Mouse (Mus musculus) CH12.LX (cell line): ENCODE data around the gene Gm43191. TPM values are rescaled to one million over a fixed set of nuclear protein-coding genes. Genes with fewer than 3 reads are reported as not detected.

Experiments
- DNase-seq: peaks from one replicate; pipeline ENCODE4 v3.0.0-alpha.2; 2013; ENCODE audit errors: extremely low read depth
- H3K27ac ChIP-seq: 2 replicates; pipeline ENCODE4 v1.5.1; 2012; ENCODE audit warnings: low read depth, mild to moderate bottlenecking, control low read depth, moderate library complexity; ENCODE audit not compliant: insufficient read depth
- H3K27me3 ChIP-seq: replicated peaks from 2 replicates; pipeline ENCODE3; 2012; ENCODE audit warnings: inconsistent platforms
- H3K36me3 ChIP-seq, 2 experiments: replicated peaks in 1 of 2; 2 replicates each; pipeline versions ENCODE3 to v1.6.1; 2012; ENCODE audit warnings: inconsistent platforms in 1 of 2, low read length in 1 of 2, mild to moderate bottlenecking in 1 of 2, mixed read lengths in 1 of 2, moderate library complexity in 1 of 2; ENCODE audit not compliant: control insufficient read depth in 1 of 2, insufficient read depth in 1 of 2
- H3K4me1 ChIP-seq, 2 experiments: 2 replicates each; pipeline ENCODE4 v1.6.1; 2012; ENCODE audit warnings: inconsistent platforms in 1 of 2, moderate library complexity in 1 of 2; ENCODE audit not compliant: insufficient read depth in 2 of 2, control insufficient read depth in 1 of 2
- H3K4me2 ChIP-seq: 2 replicates; pipeline ENCODE4 v1.6.1; 2012; ENCODE audit warnings: low read depth, mild to moderate bottlenecking, control low read depth; ENCODE audit not compliant: poor library complexity, insufficient read depth, severe bottlenecking
- H3K4me3 ChIP-seq, 3 experiments: fragments of 150-350 bp in 1 of 3; sonication (generic) in 1 of 3; replicated peaks in 1 of 3; 2 replicates each; pipeline versions ENCODE3 to v1.5.1; 2011 to 2012; ENCODE audit warnings: low read depth in 2 of 3, low read length in 2 of 3, mild to moderate bottlenecking in 2 of 3, moderate library complexity in 2 of 3, control low read depth in 1 of 3, improper control_type of control experiment in 1 of 3, inconsistent platforms in 1 of 3, mixed read lengths in 1 of 3; ENCODE audit not compliant: poor library complexity in 1 of 3
- H3K79me2 ChIP-seq: replicated peaks from 2 replicates; pipeline ENCODE4 v1.6.1; 2012; ENCODE audit warnings: mild to moderate bottlenecking, moderate library complexity; ENCODE audit not compliant: control insufficient read depth, poor library complexity, insufficient read depth, severe bottlenecking; ENCODE audit errors: extremely low read depth
- H3K9ac ChIP-seq: 2 replicates; pipeline ENCODE4 v1.6.1; 2012; ENCODE audit warnings: low read depth, mild to moderate bottlenecking, control low read depth, moderate library complexity; ENCODE audit not compliant: insufficient read depth
- H3K9me3 ChIP-seq: replicated peaks from 2 replicates; pipeline ENCODE3; 2012; ENCODE audit warnings: low read length, inconsistent platforms, mixed read lengths
- CHD2 ChIP-seq: IDR thresholded peaks from 2 replicates; pipeline ENCODE4 v1.6.1; 2011; ENCODE audit warnings: low read length, improper control_type of control experiment
- E2F4 ChIP-seq: IDR thresholded peaks from 2 replicates; pipeline ENCODE4 v1.6.1; 2011; ENCODE audit warnings: low read depth, low read length, improper control_type of control experiment; ENCODE audit not compliant: insufficient replicate concordance
- ELF1 ChIP-seq: IDR thresholded peaks from 2 replicates; pipeline ENCODE4 v1.6.1; 2014; ENCODE audit warnings: low read depth, mild to moderate bottlenecking, inconsistent platforms, low read length, improper control_type of control experiment
- GABPA ChIP-seq: IDR thresholded peaks from 2 replicates; pipeline ENCODE4 v1.6.1; 2012; ENCODE audit warnings: low read depth, low read length, improper control_type of control experiment, inconsistent platforms; ENCODE audit not compliant: insufficient replicate concordance
- HCFC1 ChIP-seq: IDR thresholded peaks from 2 replicates; pipeline ENCODE4 v1.6.1; 2012; ENCODE audit warnings: low read depth, mild to moderate bottlenecking, inconsistent platforms, low read length, improper control_type of control experiment
- JUND ChIP-seq: conservative IDR thresholded peaks from 2 replicates; pipeline ENCODE4 v1.6.1; 2011; ENCODE audit warnings: low read depth, low read length, improper control_type of control experiment
- KAT2A ChIP-seq: IDR thresholded peaks from 2 replicates; pipeline ENCODE4 v1.6.1; 2012; ENCODE audit warnings: low read length, improper control_type of control experiment, inconsistent platforms; ENCODE audit not compliant: insufficient replicate concordance
- MAFK ChIP-seq: IDR thresholded peaks from 2 replicates; pipeline ENCODE4 v1.6.1; 2011; ENCODE audit warnings: low read length, improper control_type of control experiment; ENCODE audit not compliant: insufficient replicate concordance
- MAX ChIP-seq: IDR thresholded peaks from 2 replicates; pipeline ENCODE4 v1.6.1; 2011; ENCODE audit warnings: low read length, improper control_type of control experiment
- MYC ChIP-seq: IDR thresholded peaks from 2 replicates; pipeline ENCODE4 v1.6.1; 2011; ENCODE audit warnings: low read depth, mild to moderate bottlenecking, improper control_type of control experiment, low read length
- NELFE ChIP-seq: IDR thresholded peaks from 2 replicates; pipeline ENCODE4 v1.6.1; 2011; ENCODE audit warnings: low read depth, low read length, improper control_type of control experiment
- NRF1 ChIP-seq: IDR thresholded peaks from 2 replicates; pipeline ENCODE4 v1.6.1; 2014; ENCODE audit warnings: low read depth, mild to moderate bottlenecking, inconsistent platforms, low read length, improper control_type of control experiment, moderate library complexity
- PAX5 ChIP-seq: IDR thresholded peaks from 2 replicates; pipeline ENCODE4 v1.6.1; 2012; ENCODE audit warnings: low read length, inconsistent platforms, mixed read lengths
- POLR2A ChIP-seq: IDR thresholded peaks from 2 replicates; pipeline ENCODE4 v1.6.1; 2011; ENCODE audit warnings: low read depth, mild to moderate bottlenecking, improper control_type of control experiment, low read length
- SMC3 ChIP-seq: IDR thresholded peaks from 2 replicates; pipeline ENCODE4 v1.6.1; 2011; ENCODE audit warnings: low read depth, low read length, improper control_type of control experiment
- TBP ChIP-seq: conservative IDR thresholded peaks from 2 replicates; pipeline ENCODE4 v1.6.1; 2011; ENCODE audit warnings: low read depth, low read length, improper control_type of control experiment
- TCF12 ChIP-seq: IDR thresholded peaks from 2 replicates; pipeline ENCODE4 v1.6.1; 2014; ENCODE audit warnings: low read depth, mild to moderate bottlenecking, inconsistent platforms, low read length, improper control_type of control experiment
- USF2 ChIP-seq: conservative IDR thresholded peaks from 2 replicates; pipeline ENCODE4 v1.6.1; 2011; ENCODE audit warnings: low read depth, low read length, improper control_type of control experiment
- ZC3H11A ChIP-seq: IDR thresholded peaks from 2 replicates; pipeline ENCODE4 v1.6.1; 2012; ENCODE audit warnings: low read depth, mild to moderate bottlenecking, inconsistent platforms, low read length, improper control_type of control experiment
- ZMIZ1 ChIP-seq: IDR thresholded peaks from 2 replicates; pipeline ENCODE4 v1.6.1; 2012; ENCODE audit warnings: low read depth, mild to moderate bottlenecking, inconsistent platforms, low read length, improper control_type of control experiment
- dilution Hi-C: fragments of 300-500 bp; cut with MboI; formaldehyde crosslinking; loops from 2 replicates; pipeline ENCODE4 v1.14.3; 2020; ENCODE audit warnings: low sequenced_read_pairs; ENCODE audit not compliant: extremely low pct_unique_long_range_greater_than_20kb, extremely low pct_ligation_motif_present
- in situ Hi-C: fragments of 300-500 bp; cut with MboI; formaldehyde crosslinking; loops from 3 replicates; pipeline ENCODE4 v1.14.3; 2019; ENCODE audit warnings: low sequenced_read_pairs, low pct_ligation_motif_present, low pct_unique_long_range_greater_than_20kb, mixed read lengths
- polyA plus RNA-seq: library from polyadenylated mRNA; unstranded; fragments of >175 nt; gene quantifications from 2 replicates; pipeline ENCODE4 v1.2.1, GENCODE M21; 2012; ENCODE audit warnings: low read depth; ENCODE audit not compliant: insufficient read length
- total RNA-seq, 2 experiments: library from RNA; depleted of rRNA; stranded (reverse); fragments of 300-350 nt in 1 of 2; fragments of >200 nt in 1 of 2; gene quantifications; 2 replicates each; pipeline ENCODE4 v1.2.3; 2012 to 2014

The Gm43191 gene
- total and polyA plus RNA-seq, 3 experiments, result 0.51 TPM; not detected in 2

GRCm38 (mm10) chr3:116614295-116614892 is 66.7 kb downstream of the Gm43191 start, which contains the start of gene Trmt13:
TSS of gene Trmt13 (minus strand) at chr3:116614587.
- Histone ChIP-seq H3K9ac (no peak within 1 kb of the TSS), H3K79me2 (no peaks in the 10 kb centered on the region), H3K4me3 (no peak within 1 kb of the TSS), H3K9me3 (no peaks in the 10 kb centered on the region), H3K36me3 (peaks cover 35 to 71% of the 10 kb centered on the region in 2 experiments), H3K27me3 (no peaks in the 10 kb centered on the region), H3K4me1 (no peaks in the 10 kb centered on the region), H3K4me2 (no peak within 1 kb of the TSS), H3K27ac (no peak within 1 kb of the TSS)
- TF ChIP-seq E2F4, result no peak
- no peak for DNase-seq
- in situ Hi-C loops (no loop called here), dilution Hi-C loops (no loop called here)

DNA sequence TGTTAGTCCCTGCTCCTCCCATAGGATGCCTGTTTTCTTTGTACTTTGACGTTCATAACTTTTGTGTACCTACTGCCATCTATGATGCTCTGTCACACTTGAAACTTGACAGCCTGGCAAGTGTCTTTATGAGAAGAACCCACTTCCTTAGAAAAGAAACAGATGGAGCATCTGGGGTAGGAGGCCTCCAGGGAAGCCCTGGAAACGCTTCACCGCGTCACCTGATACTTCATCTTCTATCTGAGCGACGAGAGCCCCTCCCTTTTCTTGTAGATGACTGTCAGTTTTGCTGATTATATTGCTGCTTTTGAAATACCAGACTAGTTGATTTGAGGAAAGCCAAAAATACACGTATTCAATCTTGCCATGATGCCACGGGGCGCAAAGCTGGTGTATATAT is 76.5 kb downstream of the Gm43191 start:
- DNase-seq, result no peak

DNA sequence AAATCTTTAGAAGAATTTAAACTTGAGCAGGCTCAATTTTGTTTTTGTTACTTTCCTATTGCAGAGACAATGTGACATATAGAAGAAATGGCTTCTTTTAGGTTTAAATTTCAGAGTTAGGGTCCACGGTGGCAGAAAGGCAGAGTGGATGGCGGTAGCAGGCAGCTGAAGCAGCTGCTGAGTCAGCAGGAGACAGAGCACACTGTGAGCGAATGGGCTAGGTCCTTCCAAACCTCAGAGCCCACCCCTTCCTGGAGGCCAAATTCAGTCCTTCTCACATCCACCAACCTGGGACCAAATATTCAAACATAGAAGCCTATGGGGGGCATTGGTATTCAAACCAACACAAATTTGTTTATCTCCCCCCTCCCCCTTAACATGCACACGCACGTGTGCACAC is 79.3 kb downstream of the Gm43191 start:
- H3K9me3 ChIP-seq, result no peaks in the 10 kb centered on the region
- H3K4me3 ChIP-seq, result no peak overlapping the region
- no peak for DNase-seq
- no peak overlapping the region for H3K27ac ChIP-seq
- dilution Hi-C loops, result no loop called here
- no peak overlapping the region for H3K4me2 ChIP-seq
- peaks cover 17% of the 10 kb centered on the region for H3K79me2 ChIP-seq
- peaks cover 2 to 48% of the 10 kb centered on the region in 2 experiments for H3K36me3 ChIP-seq
- H3K4me1 ChIP-seq, result peaks cover 0 to 14% of the 10 kb centered on the region in 2 experiments; a peak in 2 of 4 replicates
- TF ChIP-seq MYC (no peak), MAFK (peak; percentile 59)
- TF ChIP-seq, all 38 proteins: peak for 1
- Histone ChIP-seq H3K27me3 (no peaks in the 10 kb centered on the region), H3K9ac (no peak overlapping the region)
- in situ Hi-C loops, result no loop called here

More for the DNA sequence above, 76.5 kb downstream of the Gm43191 start:
- Histone ChIP-seq H3K4me2 (no peak overlapping the region), H3K27ac (no peak overlapping the region), H3K4me3 (no peak overlapping the region), H3K9me3 (no peaks in the 10 kb centered on the region), H3K36me3 (peaks cover 15 to 53% of the 10 kb centered on the region in 2 experiments), H3K9ac (no peak overlapping the region), H3K79me2 (peaks cover 4% of the 10 kb centered on the region; the same call in 1 of the 2 replicates), H3K4me1 (peaks cover 0 to 5% of the 10 kb centered on the region in 2 experiments; a peak in 1 of 4 replicates), H3K27me3 (no peaks in the 10 kb centered on the region)
- TF ChIP-seq ELF1, result no peak
- dilution Hi-C loops (no loop called here), in situ Hi-C loops (no loop called here)

DNA sequence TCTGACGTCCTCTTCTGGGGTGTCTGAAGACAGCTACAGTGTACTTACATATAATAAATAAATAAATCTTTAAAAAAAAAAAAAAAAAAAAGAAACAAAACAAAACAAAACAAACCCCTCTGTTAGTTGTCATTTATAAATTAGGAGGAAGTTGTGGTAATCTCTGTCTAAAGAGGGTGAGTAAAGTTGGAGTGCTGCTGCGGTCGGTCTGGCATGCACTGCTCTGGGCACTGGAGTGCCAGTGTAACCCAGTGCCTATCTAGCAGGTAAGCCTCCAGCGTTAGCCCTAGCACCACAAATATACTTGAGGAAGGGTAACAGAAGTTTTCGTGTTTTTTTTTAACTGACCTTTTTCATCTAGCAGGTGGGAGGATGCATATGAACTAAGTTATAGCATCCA is 80.1 kb downstream of the Gm43191 start:
- peaks cover 24% of the 10 kb centered on the region for H3K79me2 ChIP-seq
- peaks cover 0 to 14% of the 10 kb centered on the region in 2 experiments; a peak in 2 of 4 replicates for H3K4me1 ChIP-seq
- no peak overlapping the region for H3K27ac ChIP-seq
- no peak for DNase-seq
- H3K4me3 ChIP-seq, result no peak overlapping the region
- no peaks in the 10 kb centered on the region for H3K9me3 ChIP-seq
- dilution Hi-C loops (no loop called here), in situ Hi-C loops (no loop called here)
- no peak overlapping the region for H3K4me2 ChIP-seq
- no peaks in the 10 kb centered on the region for H3K27me3 ChIP-seq
- H3K9ac ChIP-seq, result no peak overlapping the region
- H3K36me3 ChIP-seq, result peaks cover under 1 to 45% of the 10 kb centered on the region in 2 experiments
- no peak for TF ChIP-seq POLR2A
- TF ChIP-seq HCFC1, result no peak
- TF ChIP-seq ZMIZ1, result no peak
- no peak for TF ChIP-seq KAT2A
- TF ChIP-seq JUND, result no peak
- no peak for TF ChIP-seq TCF12
- TF ChIP-seq MAX, result no peak
- no peak for TF ChIP-seq SMC3
- TF ChIP-seq NRF1, result no peak
- no peak for TF ChIP-seq ZC3H11A
- no peak for TF ChIP-seq NELFE
- no peak for TF ChIP-seq USF2
- TF ChIP-seq GABPA, result no peak
- no peak for TF ChIP-seq CHD2
- no peak for TF ChIP-seq PAX5
- no peak for TF ChIP-seq TBP
